Mouse (Mus musculus): Measurements from ENCODE around the gene Ywhag.

Ywhag gene

DNA sequence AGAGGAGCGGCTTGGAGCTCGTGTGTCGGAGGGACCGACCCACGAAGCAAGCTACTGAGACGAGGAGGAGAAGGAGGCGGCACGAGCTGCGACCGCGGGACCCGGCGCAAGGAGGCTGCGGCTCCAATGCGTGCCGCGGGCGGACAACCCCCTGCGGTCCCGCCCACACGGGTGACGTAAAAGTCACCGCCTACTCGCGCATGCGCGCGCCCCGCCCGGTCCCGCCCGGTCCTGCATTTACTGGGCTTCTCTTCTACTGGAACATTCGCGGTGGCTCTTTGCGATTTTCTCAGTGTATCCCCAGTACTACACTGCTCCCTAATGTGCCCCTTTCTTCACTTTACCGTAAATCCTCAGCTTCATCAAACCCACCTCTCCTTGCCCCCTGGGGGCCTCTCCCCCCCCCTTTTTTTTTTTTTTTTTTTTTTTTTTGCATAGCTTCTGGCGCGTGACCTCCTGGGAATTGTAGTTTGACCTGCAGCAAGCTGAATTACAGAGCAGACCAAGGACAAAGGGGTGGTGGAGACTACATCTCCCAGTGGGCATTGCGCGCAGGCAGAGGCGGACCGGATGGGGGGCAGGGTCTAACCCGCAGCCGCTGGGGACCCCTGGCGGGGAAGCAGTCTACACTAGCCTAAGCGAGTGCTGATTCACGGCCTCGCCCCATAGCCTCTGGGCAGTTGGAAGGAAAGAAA is at the start of gene Ywhag:
Ywhag (minus strand) TSS at position 136 of the 695 bp plus-strand sequence.
- peak; percentile 99 for DNase-seq (ENCODE audit: low spot score)

GRCm38 (mm10) chr5:135982398-135982797 is 48.0 kb upstream of the Ywhag start:
- peak; percentile 61 for DNase-seq (ENCODE audit: low spot score)

DNA sequence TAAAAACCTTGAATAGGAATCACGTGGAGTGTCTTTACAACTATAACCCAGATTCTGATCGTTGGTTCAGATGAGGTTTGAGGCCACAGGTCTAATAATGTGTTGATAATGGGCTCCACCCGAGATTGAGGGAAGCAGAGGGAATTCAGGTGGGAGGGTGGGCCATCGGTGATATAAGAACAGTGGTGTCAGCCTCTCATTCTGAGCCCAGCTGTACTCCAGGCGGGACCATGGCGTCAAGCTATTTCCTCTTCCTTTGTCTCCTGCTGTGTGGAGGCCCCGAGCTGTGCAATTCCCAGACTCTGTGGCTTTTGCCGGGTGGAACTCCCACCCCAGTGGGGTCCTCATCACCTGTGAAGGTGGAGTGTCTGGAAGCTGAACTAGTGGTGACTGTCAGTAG is 45.5 kb upstream of the Ywhag start, which contains the start of gene Zp3:
Zp3 (plus strand) TSS at position 196 of the 400 bp plus-strand sequence.
- DNase-seq (ENCODE audit: low spot score), result no peak

DNA sequence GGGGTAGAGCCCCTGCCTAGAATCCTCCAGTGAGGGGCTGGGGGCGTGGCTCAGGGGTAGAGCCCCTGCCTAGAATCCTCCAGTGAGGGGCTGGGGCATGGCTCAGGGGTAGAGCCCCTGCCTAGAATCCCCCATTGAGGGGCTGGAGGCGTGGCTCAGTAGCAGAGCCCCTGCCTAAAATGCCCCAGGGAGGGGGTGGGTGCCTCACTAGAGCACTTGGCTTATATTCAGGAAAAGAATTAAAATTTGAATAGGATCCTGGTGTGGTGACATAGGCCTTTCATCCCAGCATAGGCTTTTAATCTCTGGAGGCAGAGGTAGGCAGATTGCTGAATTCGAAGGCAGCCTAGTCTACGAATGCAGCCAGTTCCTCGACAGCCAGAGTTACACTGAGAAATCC is 45.0 kb upstream of the Ywhag start:
- DNase-seq (ENCODE audit: low spot score), result no peak

- no peak for DNase-seq (ENCODE audit: low spot score)
These were observed 41.7 kb upstream of the Ywhag start for GRCm38 (mm10) chr5:135975893-135976668.

- DNase-seq (ENCODE audit: low spot score), result no peak
These were observed 39.9 kb upstream of the Ywhag start, which contains the start of gene Ssc4d for GRCm38 (mm10) chr5:135974365-135974764. TSS of gene Ssc4d (minus strand) at chr5:135974531.

DNA sequence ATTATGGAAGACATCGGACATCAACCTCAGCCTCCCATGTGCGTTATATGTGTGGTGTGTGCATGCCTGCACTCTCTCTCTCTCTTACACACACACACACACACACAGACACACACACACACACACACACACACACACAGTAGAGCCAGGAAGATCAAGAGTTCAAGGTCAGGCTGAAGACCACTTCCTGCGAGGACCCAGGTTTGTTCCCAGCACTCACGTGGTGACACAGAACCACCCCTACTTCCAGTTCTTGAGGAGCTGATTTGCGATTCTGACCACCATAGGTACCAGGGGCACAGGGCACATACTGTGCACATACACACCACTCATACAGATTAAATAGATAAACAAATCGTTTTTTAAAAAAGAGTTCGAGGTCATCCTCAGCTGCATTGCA is 37.5 kb upstream of the Ywhag start:
- no peak for DNase-seq (ENCODE audit: low spot score)

DNA sequence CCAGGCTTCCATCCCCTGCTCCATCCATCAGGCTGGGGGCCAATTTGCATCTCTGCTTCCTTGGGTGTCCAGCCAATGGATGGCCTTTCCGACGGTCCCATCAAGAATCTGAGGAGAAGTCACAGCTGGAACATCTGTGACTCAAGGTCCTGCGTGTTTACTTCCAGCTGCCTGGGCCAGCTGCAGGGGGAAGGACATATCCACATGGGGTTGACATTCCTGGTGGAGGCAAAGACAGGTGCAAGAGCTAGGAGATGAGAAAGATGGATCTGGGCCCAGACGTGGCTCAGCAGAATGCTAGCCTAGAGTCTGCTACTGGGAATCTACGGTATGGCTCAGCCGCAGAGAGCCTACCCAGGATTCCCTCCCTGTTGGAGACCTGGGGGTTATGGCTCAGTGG is 35.8 kb upstream of the Ywhag start:
- DNase-seq (ENCODE audit: low spot score), result no peak

- DNase-seq (ENCODE audit: low spot score), result peak; percentile 48
These were observed 34.4 kb upstream of the Ywhag start for GRCm38 (mm10) chr5:135968781-135969180.

DNA sequence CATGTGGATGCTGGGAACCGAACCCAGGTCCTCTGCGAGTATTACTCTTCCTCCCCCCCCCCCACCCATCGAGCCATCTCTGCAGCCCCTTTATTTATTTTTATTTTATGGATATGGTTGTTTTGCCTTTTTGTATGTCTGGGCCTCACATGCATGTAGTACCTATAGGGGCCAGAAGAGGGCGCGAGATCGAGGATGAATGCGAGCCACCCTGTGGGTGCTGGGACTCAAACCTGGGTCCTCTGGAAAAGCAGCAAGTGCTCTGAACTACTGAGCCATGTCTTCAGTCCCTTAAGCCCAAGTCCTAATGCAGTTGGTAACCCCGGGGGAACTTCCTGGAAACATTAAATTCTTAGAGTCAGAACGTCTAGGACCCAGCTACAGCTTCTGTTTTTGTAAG is 32.5 kb upstream of the Ywhag start:
- no peak for DNase-seq (ENCODE audit: low spot score)

GRCm38 (mm10) chr5:135965501-135965930 is 31.1 kb upstream of the Ywhag start:
- peak; percentile 37 for DNase-seq (ENCODE audit: low spot score)

GRCm38 (mm10) chr5:135963280-135963627 is 28.8 kb upstream of the Ywhag start:
- DNase-seq (ENCODE audit: low spot score), result no peak

DNA sequence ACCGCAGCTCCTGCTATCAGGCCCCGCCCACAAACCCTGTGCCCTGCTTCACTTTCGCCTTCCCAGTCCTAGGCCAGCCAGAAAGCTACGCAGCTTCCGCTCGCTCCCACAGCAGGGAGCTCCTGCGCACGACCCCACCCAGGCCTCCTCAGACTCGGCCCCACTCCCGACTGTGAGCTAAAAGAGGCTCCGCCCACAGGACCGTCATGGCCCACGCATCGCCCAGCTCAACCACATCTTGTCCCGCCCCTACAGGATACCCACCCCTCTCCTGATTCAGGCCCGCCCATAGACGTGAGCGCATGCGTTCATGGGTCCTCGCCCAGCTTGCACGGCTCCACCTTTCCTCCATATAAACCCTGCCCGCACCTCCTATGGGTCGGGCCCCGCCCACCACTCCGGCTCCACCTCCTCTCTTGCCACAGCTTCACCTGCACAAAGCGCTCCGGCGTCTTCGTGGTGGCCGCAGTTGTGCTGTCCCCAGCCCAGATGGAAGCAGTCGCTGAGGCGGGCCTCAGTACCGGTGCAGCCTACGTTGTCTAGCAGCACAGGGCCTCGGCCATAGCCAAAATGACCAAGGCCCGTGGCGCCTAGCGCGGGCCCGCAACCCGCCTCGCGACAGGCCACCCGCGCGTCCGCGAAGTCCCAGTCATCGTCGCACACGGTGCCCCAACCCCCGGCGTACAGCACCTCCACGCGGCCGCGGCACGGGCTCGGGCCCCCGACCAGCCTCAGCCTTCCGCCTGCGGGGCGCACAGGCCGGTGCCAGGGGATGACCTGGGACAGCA is 28.3 kb upstream of the Ywhag start:
- peak; percentile 93 for DNase-seq (ENCODE audit: low spot score)

DNA sequence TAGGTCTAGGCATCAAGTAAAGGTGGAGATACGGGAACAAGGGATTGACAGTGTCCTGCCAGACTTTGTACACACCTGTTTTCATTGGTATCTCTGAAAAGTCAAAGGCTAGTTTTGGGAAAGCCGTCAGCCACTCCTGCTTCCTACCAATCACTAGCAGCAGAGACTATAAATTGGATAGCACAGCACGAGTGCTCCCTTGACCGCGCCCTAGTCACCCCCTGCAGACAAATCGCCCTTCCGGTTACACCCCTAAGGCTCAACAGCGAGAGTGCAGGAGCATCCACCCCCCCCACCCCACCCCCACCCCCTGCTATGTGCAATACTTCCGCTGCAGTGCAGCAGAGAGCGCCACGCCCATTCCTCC is 27.7 kb upstream of the Ywhag start:
- no peak for DNase-seq (ENCODE audit: low spot score)

- no peak for DNase-seq (ENCODE audit: low spot score)
These were observed 26.7 kb upstream of the Ywhag start for GRCm38 (mm10) chr5:135960909-135961635.

GRCm38 (mm10) chr5:135959911-135960310 is 25.5 kb upstream of the Ywhag start:
- DNase-seq (ENCODE audit: low spot score), result no peak

GRCm38 (mm10) chr5:135958367-135958766 is 24.0 kb upstream of the Ywhag start:
- DNase-seq (ENCODE audit: low spot score), result no peak

- peak; percentile 78 for DNase-seq (ENCODE audit: low spot score)
These were observed 23.0 kb upstream of the Ywhag start for GRCm38 (mm10) chr5:135957207-135957974.

GRCm38 (mm10) chr5:135956300-135957206 is 22.1 kb upstream of the Ywhag start:
- DNase-seq (ENCODE audit: low spot score), result no peak

GRCm38 (mm10) chr5:135952830-135953229 is 18.4 kb upstream of the Ywhag start:
- no peak for DNase-seq (ENCODE audit: low spot score)
